Mouse (Mus musculus) liver, adult 2 months (tissue): ENCODE measurements around the gene Onecut3. TPM values are rescaled to one million over a fixed set of nuclear protein-coding genes. Genes with fewer than 3 reads are reported as not detected.

ENCODE experiments used
- DNase-seq: peaks from one replicate; pipeline ENCODE4 v3.0.0-alpha.2; 2011; ENCODE audit warnings: low read depth, low spot score; ENCODE audit errors: extremely low read depth
- H3K27ac ChIP-seq: fragments of 200-500 bp; replicated peaks from 2 replicates; pipeline ENCODE4 v1.5.1; 2012; ENCODE audit warnings: low read depth, mild to moderate bottlenecking, control low read depth, inconsistent platforms, low read length; ENCODE audit not compliant: insufficient read depth
- H3K27me3 ChIP-seq: fragments of 200-500 bp; 2 replicates; pipeline ENCODE4 v1.6.1; 2012; ENCODE audit warnings: mild to moderate bottlenecking, moderate library complexity, low read length, inconsistent platforms; ENCODE audit not compliant: control insufficient read depth, insufficient read depth
- H3K36me3 ChIP-seq: fragments of 200-500 bp; 2 replicates; pipeline ENCODE4 v1.6.1; 2012; ENCODE audit warnings: low read length, inconsistent platforms; ENCODE audit not compliant: control insufficient read depth, insufficient read depth
- H3K4me1 ChIP-seq: fragments of 200-500 bp; 2 replicates; pipeline ENCODE4 v1.6.1; 2011; ENCODE audit warnings: low read length; ENCODE audit not compliant: control insufficient read depth, insufficient read depth
- H3K4me3 ChIP-seq: fragments of 200-500 bp; 2 replicates; pipeline ENCODE4 v1.5.1; 2011; ENCODE audit warnings: low read depth, mild to moderate bottlenecking, control low read depth, low read length, moderate library complexity; ENCODE audit not compliant: insufficient read depth
- H3K79me2 ChIP-seq: fragments of 200-500 bp; 2 replicates; pipeline ENCODE4 v1.6.1; 2012; ENCODE audit warnings: inconsistent platforms, mild to moderate bottlenecking, low read length, moderate library complexity; ENCODE audit not compliant: control insufficient read depth, insufficient read depth
- H3K9ac ChIP-seq: fragments of 200-500 bp; 2 replicates; pipeline ENCODE4 v1.6.1; 2012; ENCODE audit warnings: low read depth, mild to moderate bottlenecking, control low read depth, inconsistent platforms, low read length
- CTCF ChIP-seq: fragments of 200-500 bp; IDR thresholded peaks from 2 replicates; pipeline ENCODE4 v1.5.1; 2011; ENCODE audit warnings: low read depth, low read length, control low read depth
- POLR2A ChIP-seq: fragments of 200-500 bp; IDR thresholded peaks from 2 replicates; pipeline ENCODE4 v1.6.1; 2011; ENCODE audit warnings: low read length, control low read depth; ENCODE audit not compliant: insufficient read depth; ENCODE audit errors: extremely low read depth
- WGBS: fragments of 180-500 bp; shearing (Covaris S2); methylation state at CpG from one replicate; pipeline ENCODE4 v1.1.7; 2018; 5-methylcytosine and 5-hydroxymethylcytosine counted together
- polyA plus RNA-seq: library from polyadenylated mRNA; depleted of rRNA; stranded (reverse); fragments of >200 nt; gene quantifications from 2 replicates; pipeline ENCODE4 v1.2.3, GENCODE M21; 2012
- total RNA-seq: library from RNA; depleted of rRNA; stranded (reverse); fragments of >200 nt; gene quantifications from 2 replicates; pipeline ENCODE4 v1.2.3, GENCODE M21; 2014

Onecut3 gene
- total and polyA plus RNA-seq, 2 experiments: not detected

DNA sequence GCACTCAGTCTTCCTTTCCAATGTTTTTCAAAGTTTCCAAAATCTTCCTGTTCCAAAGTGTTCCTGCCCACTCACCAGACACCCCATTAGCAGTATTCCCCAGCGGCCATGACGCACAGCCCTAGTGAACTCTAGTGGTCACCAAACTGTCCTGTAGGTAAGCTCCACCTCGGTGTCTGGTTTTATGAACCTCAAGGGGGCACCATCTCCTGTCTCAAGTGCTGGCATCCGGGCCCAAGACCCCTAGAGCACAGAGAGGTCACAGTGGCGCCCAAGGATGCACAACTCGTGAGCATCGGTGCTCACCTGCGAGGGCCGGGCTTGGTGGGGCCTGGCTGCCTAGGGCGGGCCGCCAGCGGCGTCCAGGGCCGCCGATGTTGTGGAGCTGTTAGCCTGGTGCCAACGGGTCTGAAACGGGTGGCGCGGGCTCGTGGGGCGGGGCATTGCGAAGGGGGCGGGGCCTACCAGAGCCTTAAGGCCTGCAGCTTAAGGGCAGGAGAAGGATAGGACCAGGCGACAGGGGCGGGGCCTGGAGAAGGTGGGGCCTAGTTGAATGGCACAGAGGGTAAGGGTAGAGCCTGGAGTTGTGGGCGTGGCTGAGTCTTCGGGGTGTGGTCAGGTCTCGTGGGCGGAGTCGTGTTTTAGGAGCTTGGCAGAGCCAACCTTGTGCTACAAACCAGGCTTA is 44.2 kb downstream of the Onecut3 start, which contains the start of gene Atp8b3:
Atp8b3 (minus strand) TSS at position 415 of the 685 bp plus-strand sequence.
- H3K36me3 ChIP-seq: no peaks in the 10 kb centered on the region
- WGBS: 7% methylated on average over 30 of the region's 30 CpGs
- DNase-seq: peak; percentile 87
- peak within 1 kb of the TSS; percentile 25; the same call in 1 of the 2 replicates for H3K4me3 ChIP-seq
- no peaks in the 10 kb centered on the region for H3K79me2 ChIP-seq
- no peaks in the 10 kb centered on the region for H3K27me3 ChIP-seq
- no peak within 1 kb of the TSS for H3K9ac ChIP-seq
- TF ChIP-seq POLR2A (no peak), CTCF (0 out of 2 replicates have a peak, but pooled peaks have one; percentile 27)
- H3K4me1 ChIP-seq: no peaks in the 10 kb centered on the region
- H3K27ac ChIP-seq: no peak within 1 kb of the TSS

DNA sequence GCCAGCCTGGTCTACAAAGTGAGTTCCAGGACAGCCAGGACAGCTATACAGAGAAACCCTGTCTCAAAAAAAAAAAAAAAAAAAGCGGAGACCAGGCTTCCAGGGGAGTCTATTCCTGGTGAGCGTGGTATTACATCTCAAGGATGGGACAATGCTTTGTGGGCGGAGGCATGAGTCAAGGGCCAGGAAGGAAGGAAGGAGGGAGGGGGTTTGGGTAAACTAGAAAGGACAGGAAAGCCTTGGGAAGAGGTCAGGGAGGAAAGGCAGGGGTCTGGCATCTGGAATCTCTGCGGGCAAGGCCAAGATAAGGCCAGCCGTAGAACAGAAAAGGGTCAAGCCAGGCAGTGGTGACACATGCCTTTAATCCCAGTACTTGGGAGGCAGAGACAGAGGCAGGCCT is 44.9 kb downstream of the Onecut3 start:
- 59% methylated on average over 4 of the region's 5 CpGs for WGBS
- TF ChIP-seq POLR2A: no peak
- TF ChIP-seq CTCF: no peak
- no peak for DNase-seq
- Histone ChIP-seq H3K27me3 (no peaks in the 10 kb centered on the region), H3K27ac (no peak overlapping the region), H3K36me3 (peaks cover 4% of the 10 kb centered on the region; the same call in 1 of the 2 replicates), H3K79me2 (no peaks in the 10 kb centered on the region), H3K9ac (no peak overlapping the region), H3K4me3 (no peak overlapping the region), H3K4me1 (no peaks in the 10 kb centered on the region)

DNA sequence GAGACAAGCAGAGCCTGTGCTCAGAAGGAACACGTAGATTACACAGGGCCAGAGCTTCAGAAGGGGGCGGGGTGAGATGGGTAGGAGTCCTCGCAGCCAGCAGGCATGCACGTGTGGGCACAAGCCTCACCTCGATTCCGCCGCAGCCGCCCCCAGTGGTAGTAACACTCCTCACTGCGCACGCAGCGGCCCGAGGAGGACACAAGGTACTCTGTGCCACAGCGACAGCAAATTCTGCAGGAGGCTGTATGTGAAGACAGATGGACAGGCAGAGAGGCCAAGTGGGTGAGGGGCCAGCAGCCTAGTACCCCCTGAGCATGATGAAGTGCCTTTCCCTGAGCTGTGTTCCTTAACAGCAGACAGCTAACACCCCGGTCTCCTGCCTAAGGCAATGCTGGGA is 49.2 kb downstream of the Onecut3 start:
- Histone ChIP-seq H3K4me3 (no peak overlapping the region), H3K27me3 (no peaks in the 10 kb centered on the region), H3K36me3 (peaks cover 17% of the 10 kb centered on the region), H3K4me1 (no peaks in the 10 kb centered on the region), H3K79me2 (no peaks in the 10 kb centered on the region), H3K9ac (no peak overlapping the region), H3K27ac (no peak overlapping the region)
- 95% methylated on average over 14 of the region's 14 CpGs for WGBS
- TF ChIP-seq CTCF (no peak), POLR2A (no peak)
- no peak for DNase-seq

DNA sequence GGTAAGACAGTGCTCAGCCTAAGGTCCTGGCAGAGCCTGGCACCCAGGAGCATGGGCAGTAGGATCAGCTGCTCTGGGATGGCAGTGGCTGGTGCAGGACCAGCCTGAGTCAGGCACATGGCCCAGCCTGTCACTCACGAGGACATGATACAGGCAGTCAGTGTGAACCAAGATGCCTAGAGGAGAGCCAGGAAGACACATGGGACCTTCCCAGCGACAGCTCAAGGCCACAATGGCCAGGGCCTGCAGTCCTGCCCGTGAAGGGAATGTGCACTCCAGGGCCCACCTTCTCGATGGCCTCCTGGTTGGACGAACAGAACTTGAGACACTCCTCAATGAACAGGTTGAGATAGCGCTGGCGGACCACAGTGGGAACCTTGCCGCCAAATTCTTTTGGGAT is 51.0 kb downstream of the Onecut3 start:
- Histone ChIP-seq H3K79me2 (no peaks in the 10 kb centered on the region), H3K4me1 (no peaks in the 10 kb centered on the region), H3K36me3 (peaks cover 17% of the 10 kb centered on the region), H3K27ac (no peak overlapping the region), H3K4me3 (no peak overlapping the region), H3K27me3 (no peaks in the 10 kb centered on the region), H3K9ac (no peak overlapping the region)
- 88% methylated on average over 8 of the region's 8 CpGs for WGBS
- no peak for DNase-seq
- TF ChIP-seq POLR2A (no peak), CTCF (no peak)

DNA sequence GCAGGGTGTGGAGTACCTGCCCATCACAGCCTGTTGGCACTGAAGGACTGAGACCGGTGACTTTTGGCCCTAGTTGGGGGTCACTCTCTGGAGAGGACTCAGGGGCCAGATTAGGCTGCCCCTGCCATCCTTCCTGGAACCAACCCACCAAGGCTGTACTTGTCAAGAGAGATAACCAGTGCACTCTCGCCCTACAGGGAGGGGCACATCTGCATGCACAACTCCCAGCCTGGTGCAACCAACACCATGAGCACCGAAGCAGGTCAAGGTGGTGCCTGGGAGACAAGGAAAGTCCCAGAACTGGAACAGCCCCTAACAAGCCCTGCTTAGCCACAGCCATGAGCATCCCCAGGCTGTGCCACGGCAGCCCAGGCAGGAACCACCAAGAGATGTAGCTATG is 52.3 kb downstream of the Onecut3 start:
- 92% methylated on average over 4 of the region's 4 CpGs for WGBS

DNA sequence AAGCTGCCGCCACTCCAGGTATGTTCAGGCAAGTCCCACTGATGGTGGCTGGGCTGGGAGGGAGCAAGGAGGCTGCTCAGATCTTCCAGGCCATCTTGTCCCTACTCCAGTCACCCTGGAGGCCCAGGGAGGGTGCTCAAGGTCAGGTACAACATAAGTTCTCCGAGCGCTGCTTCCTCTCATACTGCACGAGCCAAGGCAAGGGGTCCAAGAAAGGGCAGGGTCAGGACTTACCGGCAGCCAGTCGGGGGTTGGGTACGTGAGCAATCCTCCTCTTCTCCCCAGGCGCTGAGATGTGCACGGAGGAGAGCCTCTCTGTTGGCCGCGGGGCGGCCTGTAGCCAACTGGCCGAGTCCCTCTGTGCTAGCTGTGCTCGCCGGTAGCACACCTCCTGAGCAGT is 52.9 kb downstream of the Onecut3 start:
- H3K9ac ChIP-seq: no peak overlapping the region
- TF ChIP-seq CTCF (no peak), POLR2A (no peak)
- no peaks in the 10 kb centered on the region for H3K4me1 ChIP-seq
- H3K27me3 ChIP-seq: no peaks in the 10 kb centered on the region
- no peak overlapping the region for H3K4me3 ChIP-seq
- peaks cover 17% of the 10 kb centered on the region for H3K36me3 ChIP-seq
- DNase-seq: no peak
- H3K27ac ChIP-seq: no peak overlapping the region
- WGBS: 92% methylated on average over 15 of the region's 15 CpGs
- no peaks in the 10 kb centered on the region for H3K79me2 ChIP-seq

More for the DNA sequence above, 52.3 kb downstream of the Onecut3 start:
- no peak overlapping the region for H3K4me3 ChIP-seq
- H3K36me3 ChIP-seq: peaks cover 17% of the 10 kb centered on the region
- H3K9ac ChIP-seq: no peak overlapping the region
- no peaks in the 10 kb centered on the region for H3K4me1 ChIP-seq
- H3K27ac ChIP-seq: no peak overlapping the region
- no peak for TF ChIP-seq CTCF
- TF ChIP-seq POLR2A: no peak
- DNase-seq: no peak
- no peaks in the 10 kb centered on the region for H3K79me2 ChIP-seq
- H3K27me3 ChIP-seq: no peaks in the 10 kb centered on the region
